Mouse (Mus musculus) cortical plate, adult 2 months (tissue): Measurements from ENCODE around the gene Scgb1b30.

ENCODE experiments used
- CTCF ChIP-seq: fragments of 200-500 bp; IDR thresholded peaks from 2 replicates; pipeline ENCODE4 v1.5.1; 2011; ENCODE audit warnings: mild to moderate bottlenecking, control low read depth, low read length; ENCODE audit not compliant: insufficient read depth; ENCODE audit errors: extremely low read depth
- POLR2A ChIP-seq: fragments of 200-500 bp; IDR thresholded peaks from 2 replicates; pipeline ENCODE4 v1.6.1; 2011; ENCODE audit warnings: mild to moderate bottlenecking, low read length, control low read depth; ENCODE audit not compliant: insufficient read depth; ENCODE audit errors: extremely low read depth

DNA sequence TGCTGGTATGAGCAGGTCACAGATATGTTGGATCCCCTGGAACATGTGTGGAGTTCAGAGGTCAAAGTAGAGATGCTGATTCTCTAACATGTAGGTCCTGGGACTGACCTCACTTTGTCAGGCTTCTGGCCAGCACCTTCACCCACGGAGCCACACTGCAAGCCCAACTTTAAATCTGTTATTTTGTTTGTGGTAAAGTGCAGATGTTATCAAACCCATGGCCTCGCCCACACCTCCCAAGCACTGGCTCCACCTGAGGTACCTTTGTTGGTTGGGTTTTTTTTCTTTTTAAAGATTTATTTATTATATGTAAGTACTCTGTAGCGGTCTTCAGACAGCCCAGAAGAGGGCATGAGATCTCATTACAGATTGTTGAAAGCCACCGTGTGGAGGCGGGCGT, 44.3 kb downstream of the Scgb1b30 start:
- TF ChIP-seq CTCF = no peak
- TF ChIP-seq POLR2A = no peak
